Mouse (Mus musculus) heart, postnatal 36 days (tissue): Measurements from ENCODE around the gene Bhmt. TPM values are rescaled to one million over a fixed set of nuclear protein-coding genes. Genes with fewer than 3 reads are reported as not detected.
"Not testable (repeated sequence)": the region's sequence is repeated elsewhere in the genome, so short reads cannot be mapped to it uniquely, and the experiment has no call there.

Experiments
- DNase-seq, 2 experiments: peaks; one replicate each; pipeline ENCODE4 v3.0.0; 2021 to 2022
- intact Hi-C: fragments of 180-260 bp; cut with DNase I; formaldehyde crosslinking; loops from one replicate; pipeline ENCODE4 v1.15.1; 2025
- total RNA-seq, 2 experiments: library from RNA; stranded (reverse); gene quantifications; 2 replicates each; pipeline ENCODE4 v1.2.3; 2021

Bhmt gene
- total RNA-seq, 2 experiments from 2014 or later = not detected

- intact Hi-C loops = loop anchor here (2.0 to 10.0 kb wide), 8 partner anchors 104 to 858 kb away; partner anchors contain the start of gene Jmy
- peak; percentile 74 to 79 for DNase-seq
Measured at GRCm38 (mm10) chr13:93612660-93613607, 24.8 kb downstream of the Bhmt start.

- no peak for DNase-seq
- intact Hi-C loops = no loop called here
Measured at GRCm38 (mm10) chr13:93608476-93608875, 29.3 kb downstream of the Bhmt start.

GRCm38 (mm10) chr13:93607701-93608100 is 30.1 kb downstream of the Bhmt start:
- DNase-seq = no peak
- intact Hi-C loops = no loop called here

- no peak for DNase-seq
- intact Hi-C loops = no loop called here
Measured at GRCm38 (mm10) chr13:93606868-93607578, 30.7 kb downstream of the Bhmt start.

- intact Hi-C loops = no loop called here
- DNase-seq = no peak
Measured at GRCm38 (mm10) chr13:93604698-93605097, 33.1 kb downstream of the Bhmt start.

- intact Hi-C loops = no loop called here
- no peak for DNase-seq
Measured at GRCm38 (mm10) chr13:93601527-93601926, 36.2 kb downstream of the Bhmt start.

- DNase-seq = no peak
- intact Hi-C loops = no loop called here
Measured at GRCm38 (mm10) chr13:93593040-93593699, 44.6 kb downstream of the Bhmt start.

GRCm38 (mm10) chr13:93582526-93582925 is 55.2 kb downstream of the Bhmt start:
- DNase-seq, intact Hi-C loops: not testable (repeated sequence)

GRCm38 (mm10) chr13:93580431-93580830 is 57.3 kb downstream of the Bhmt start:
- DNase-seq = no peak
- intact Hi-C loops = no loop called here

GRCm38 (mm10) chr13:93569676-93570075 is 68.1 kb downstream of the Bhmt start:
- DNase-seq = no peak
- intact Hi-C loops = no loop called here

Other genes with a start within 250 kb of the Bhmt start
- 10 to 100 TPM; 46.3 to 46.7 TPM for gene Jmy, start 138.2 kb downstream of the Bhmt start, total RNA-seq
- gene Bhmt2, start 36.3 kb upstream of the Bhmt start, total RNA-seq = not detected
- gene Dmgdh, start 36.5 kb upstream of the Bhmt start, total RNA-seq = not detected
- 1 to 10 TPM; 5.6 to 6.2 TPM for gene Arsb, start 133.7 kb upstream of the Bhmt start, total RNA-seq